Mouse (Mus musculus) urinary bladder, postnatal 36 days (tissue): ENCODE results near the gene Atxn10.

Experiments
- DNase-seq, 2 experiments: peaks; one replicate each; pipeline ENCODE4 v3.0.0; 2022; ENCODE audit warnings: low spot score in 2 of 2, mixed read lengths in 1 of 2

Atxn10 gene

GRCm38 (mm10) chr15:85474697-85475096 lies 138.7 kb downstream of the Atxn10 start:
- DNase-seq, result no peak

DNA sequence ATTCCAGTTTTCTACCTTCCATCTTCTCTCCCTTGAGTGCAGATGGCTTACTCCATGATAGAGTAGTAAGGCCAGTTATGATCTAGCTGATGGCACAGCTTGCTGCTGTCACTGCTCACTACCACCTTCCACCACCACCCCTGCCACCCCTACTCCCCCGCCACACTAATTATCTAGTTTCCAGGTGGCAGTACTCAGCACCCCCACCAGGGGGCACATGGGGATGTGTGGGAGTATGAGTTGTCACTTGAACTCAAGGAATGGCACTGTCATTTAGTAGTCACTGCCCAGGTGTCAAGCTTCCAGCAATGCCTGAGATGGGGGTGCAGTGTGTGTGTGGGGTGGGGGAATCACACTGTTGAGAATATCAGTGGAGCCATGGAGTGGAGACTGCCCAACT lies 141.5 kb downstream of the Atxn10 start:
- peak; percentile 54 to 60 for DNase-seq

DNA sequence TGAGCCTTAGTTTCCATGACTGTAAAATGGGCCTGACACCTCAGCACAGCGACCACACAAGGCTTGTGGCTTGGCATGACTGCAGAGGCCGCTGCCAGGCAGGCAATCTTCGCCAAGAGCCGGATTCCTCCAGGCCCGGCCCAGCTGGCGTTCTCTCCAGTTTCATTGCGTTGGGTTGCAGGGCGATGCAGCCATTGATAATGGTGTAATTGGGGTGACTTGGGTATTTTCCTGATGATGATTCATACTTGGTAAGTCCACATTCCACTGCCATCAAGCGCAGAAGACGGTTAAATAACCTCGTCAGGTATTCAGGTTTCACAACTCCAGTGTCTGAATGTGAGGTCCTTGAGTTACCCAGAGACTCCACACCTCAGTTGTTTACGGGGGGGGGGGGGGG lies 143.3 kb downstream of the Atxn10 start:
- peak; percentile 43 to 63 for DNase-seq

DNA sequence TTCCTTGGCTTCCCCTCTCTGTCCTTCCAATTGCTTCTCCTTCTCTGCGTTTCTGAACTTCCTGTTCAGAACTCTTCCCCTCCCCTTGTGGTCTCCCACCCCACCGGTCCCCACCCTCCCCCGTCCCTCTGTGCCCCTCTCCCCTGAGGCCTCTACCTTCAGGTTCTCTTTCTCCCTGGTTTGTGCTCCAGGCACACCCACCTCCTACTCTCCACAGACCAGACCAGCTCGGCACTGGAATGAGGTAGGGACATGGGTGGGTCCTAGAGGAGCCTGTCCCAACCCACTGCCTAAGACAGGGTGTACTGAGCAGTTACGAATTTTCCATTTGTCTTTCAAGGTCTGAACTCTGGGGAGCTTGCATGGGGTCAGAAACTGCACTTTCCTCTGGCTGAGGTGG lies 143.9 kb downstream of the Atxn10 start:
- DNase-seq, result no peak

GRCm38 (mm10) chr15:85480630-85481029 lies 144.6 kb downstream of the Atxn10 start:
- DNase-seq, result peak in 1 of 2 experiments; percentile 10

GRCm38 (mm10) chr15:85488900-85489299 lies 152.9 kb downstream of the Atxn10 start:
- no peak for DNase-seq

DNA sequence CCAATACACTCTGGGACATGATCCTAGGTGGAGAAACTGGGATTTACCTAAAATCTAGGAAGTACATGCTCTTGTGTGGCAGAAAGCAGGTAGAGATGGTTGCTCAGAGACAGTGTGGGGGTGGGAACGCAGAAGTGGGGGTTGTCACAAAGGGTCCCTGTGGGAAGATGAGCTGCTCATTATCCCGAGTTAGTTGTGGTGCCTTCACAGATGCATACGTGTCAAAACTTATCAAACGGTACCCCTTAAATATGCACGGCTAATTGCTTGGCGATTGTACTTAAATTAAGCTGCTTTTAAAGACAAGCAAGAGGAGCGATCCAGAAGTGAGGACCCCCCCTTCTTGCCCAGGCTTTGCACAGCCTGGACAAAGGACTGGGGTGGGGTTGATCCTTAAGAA lies 153.7 kb downstream of the Atxn10 start:
- DNase-seq, result no peak

DNA sequence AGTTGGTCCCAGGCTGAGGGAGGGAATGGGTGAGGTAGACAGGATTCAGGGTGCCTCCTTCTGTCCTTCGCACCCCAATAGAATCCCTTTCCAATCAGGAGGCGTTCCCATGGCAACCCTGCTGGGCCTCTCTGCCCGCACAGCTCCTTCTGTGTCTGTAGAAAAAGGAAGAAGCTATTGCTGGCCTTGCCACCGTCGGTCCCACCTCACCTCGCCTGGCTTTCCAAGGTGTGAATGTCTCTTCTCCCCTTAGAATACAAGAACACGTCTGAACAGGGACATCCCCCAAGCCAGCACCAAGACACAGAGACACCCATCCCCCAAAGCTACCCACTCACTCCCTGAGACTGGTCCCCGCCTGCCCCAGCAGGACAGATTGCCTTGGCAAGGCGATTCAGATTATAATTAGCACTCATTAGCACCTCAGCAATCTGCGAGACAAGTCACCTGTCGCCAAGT lies 158.1 kb downstream of the Atxn10 start:
- DNase-seq, result no peak

- DNase-seq, result no peak
Observed at GRCm38 (mm10) chr15:85497548-85497947, 161.5 kb downstream of the Atxn10 start.

DNA sequence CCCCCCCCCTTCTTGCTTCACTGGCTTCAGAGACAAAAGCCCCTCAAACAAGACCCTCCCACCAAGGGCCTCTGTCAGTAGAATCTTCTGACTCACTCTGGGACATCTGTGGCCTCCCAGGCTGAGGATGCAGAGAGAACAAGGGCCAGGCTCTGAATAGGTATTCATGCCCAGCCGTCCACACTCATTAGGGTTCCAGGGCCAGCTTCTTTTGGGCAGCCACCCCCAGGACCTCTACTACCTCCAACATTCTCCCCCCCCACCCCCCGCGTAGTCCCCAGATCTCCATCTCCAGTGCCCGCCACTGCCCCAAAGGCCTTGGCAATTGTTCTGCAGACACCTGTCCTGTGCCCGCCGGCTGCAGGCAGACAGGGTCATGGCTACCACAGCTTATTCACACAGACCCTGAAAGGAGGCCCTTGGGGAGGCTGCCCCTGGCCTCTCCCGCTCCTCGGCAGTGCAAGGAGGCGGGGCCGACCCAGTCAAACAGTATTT lies 162.0 kb downstream of the Atxn10 start:
- DNase-seq, result no peak

- no peak for DNase-seq
Observed at GRCm38 (mm10) chr15:85500267-85500666, 164.2 kb downstream of the Atxn10 start.

GRCm38 (mm10) chr15:85503127-85503526 lies 167.1 kb downstream of the Atxn10 start, which contains the start of gene 7530416G11Rik:
TSS of gene 7530416G11Rik (minus strand) at chr15:85503227.
- no peak for DNase-seq

DNA sequence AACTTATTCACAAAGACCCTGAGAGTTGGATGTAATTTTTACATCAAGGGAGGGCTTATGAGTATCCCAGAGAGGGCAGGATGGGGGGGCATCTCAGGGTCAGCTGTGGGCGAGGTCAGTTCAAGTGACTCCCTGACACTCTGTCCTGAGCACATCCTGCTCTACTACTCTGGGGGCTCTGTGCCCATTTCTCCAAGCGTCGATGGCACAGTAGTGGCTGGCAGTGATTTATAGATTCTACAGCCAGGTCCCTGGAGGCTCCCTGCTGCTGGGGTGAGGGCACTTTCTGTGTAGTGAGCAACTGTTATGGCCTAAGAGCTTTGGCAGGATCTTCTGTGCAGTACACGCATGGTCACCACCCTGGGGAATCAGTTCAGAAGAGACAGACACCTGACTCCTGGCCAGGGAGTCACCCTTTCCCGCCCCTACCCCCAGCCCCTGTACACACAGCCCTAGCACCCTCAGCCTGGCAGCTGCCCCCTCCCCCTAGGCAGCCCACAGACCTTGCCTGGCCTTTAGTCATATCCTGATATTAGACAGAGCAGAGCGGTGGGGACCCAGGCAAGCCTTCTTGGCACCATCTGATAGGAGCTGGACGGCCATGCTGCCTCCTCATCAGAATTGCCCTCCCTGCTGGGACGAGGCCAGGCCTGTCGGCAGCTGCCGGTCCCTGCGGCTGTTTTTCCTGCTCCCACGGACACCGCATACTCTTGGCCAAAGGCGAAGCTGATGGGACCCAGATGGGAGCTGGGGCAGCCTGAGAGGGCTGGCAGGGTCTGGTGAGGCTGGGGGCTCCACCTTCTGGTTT lies 169.3 kb downstream of the Atxn10 start:
- DNase-seq, result peak; percentile 20 to 73

DNA sequence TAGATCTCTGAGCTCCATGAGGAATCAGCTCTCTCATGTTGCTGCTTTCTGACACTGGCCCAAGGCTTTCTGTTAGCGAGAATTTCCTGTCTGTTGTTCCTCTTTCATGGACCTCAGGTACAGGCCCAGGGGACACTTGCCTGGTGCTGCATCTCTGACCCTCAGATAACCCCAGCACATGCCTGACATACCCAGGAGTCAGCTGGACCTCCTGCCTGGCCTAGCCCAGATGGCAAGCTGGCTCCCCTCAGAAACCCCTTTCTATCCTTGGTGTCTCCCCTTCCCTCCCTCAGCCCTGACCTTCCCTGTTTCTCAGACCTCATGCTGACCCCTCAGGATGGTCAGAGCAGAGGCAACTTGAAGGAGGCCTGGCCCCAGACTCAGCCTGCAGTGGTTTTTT lies 170.6 kb downstream of the Atxn10 start:
- DNase-seq, result no peak

DNA sequence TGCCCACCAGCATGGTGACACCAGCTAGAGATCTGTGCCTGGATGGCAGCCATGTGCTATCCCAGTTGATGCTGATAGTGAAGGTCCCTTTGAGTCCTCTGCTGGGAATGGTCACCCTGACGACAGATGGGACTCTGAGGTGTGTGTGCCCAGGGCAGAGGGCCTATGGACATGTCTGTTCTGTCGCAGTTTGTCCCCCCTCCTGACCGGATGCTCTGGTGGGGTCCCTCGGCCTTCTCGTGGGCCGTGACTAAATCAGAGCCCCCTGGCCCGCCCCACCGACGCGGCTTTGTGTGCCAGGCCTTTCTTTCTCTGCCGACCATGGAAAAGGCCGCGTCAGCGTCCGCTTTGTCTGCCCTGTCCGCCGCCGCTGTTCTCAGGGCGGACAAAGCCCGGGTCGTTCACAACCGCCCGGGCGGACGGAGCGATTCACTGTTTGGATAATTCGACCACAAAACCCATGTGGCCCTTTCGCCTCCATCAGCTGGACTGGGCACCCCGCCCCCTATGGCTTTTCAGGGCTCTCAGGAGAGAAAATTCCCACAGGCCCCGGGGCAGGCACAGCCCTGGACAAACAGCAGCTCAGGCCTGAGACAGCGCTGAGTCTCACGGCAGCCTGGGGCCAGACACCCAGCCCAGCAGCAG lies 171.4 kb downstream of the Atxn10 start:
- DNase-seq, result no peak
